Mouse (Mus musculus): ENCODE data around the gene Arhgap40. TPM values are rescaled to one million over a fixed set of nuclear protein-coding genes. Genes with fewer than 3 reads are reported as not detected.
A peak's percentile ranks its signal among the peaks of the same experiment; 100 is the strongest.

Arhgap40 gene
- polyA plus RNA-seq, 1 experiment = 1.1 TPM

DNA sequence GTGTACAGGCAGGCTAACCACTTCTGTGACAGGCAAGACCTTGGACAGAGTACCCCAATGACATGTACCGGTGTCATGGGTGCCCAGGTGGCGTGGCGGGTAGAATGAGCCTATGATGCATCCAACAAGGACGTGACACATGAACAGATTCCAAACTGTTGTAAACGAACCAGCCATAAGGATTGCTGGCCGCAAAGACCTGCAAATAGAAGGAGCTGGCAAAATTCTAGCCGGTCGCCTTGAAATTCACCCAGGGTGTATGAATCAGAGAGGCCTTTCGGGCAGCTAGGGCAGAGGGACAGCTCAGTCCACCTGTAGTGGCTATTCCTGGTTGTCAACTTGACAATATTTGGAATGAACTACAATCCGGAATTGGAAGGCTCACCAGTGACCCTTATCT, 41.8 kb downstream of the Arhgap40 start:
- TF ChIP-seq POLR2A (IDR thresholded peaks at IDR 0.05; ENCODE audit: borderline replicate concordance, extremely low read depth, insufficient read depth, insufficient read length, poor library complexity, severe bottlenecking) (no peak), CTCF (IDR thresholded peaks at IDR 0.05; ENCODE audit: borderline replicate concordance, extremely low read depth, insufficient read depth, insufficient read length) (no peak)
- DNase-seq (ENCODE audit: low read depth) = no peak

DNA sequence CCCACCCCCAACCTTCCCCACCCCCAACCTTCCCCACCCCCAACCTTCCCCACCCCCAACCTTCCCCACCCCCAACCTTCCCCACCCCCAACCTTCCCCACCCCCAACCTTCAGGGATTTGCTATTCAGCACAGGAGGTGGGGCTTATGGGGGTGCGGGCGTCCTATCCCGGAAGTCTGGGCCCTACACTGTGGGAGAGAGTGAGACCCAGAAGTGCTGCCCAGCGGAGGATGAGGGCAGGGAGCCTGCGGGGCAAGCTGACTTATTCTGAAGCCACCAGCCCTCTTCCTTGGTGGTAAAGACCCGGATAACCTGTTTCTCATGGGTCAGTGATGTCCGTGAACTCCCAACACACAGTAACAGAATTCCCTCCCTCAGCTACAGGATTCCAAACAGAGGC, 42.7 kb downstream of the Arhgap40 start:
- no peak for TF ChIP-seq CTCF (IDR thresholded peaks at IDR 0.05; ENCODE audit: borderline replicate concordance, extremely low read depth, insufficient read depth, insufficient read length)
- TF ChIP-seq POLR2A (IDR thresholded peaks at IDR 0.05; ENCODE audit: borderline replicate concordance, extremely low read depth, insufficient read depth, insufficient read length, poor library complexity, severe bottlenecking) = no peak
- DNase-seq (ENCODE audit: low read depth) = peak; percentile 49

- no peak for TF ChIP-seq CTCF (IDR thresholded peaks at IDR 0.05; ENCODE audit: borderline replicate concordance, extremely low read depth, insufficient read depth, insufficient read length)
- TF ChIP-seq POLR2A (IDR thresholded peaks at IDR 0.05; ENCODE audit: borderline replicate concordance, extremely low read depth, insufficient read depth, insufficient read length, poor library complexity, severe bottlenecking) = no peak
- peak; percentile 61 for DNase-seq (ENCODE audit: low read depth)
Measured at GRCm38 (mm10) chr2:158555812-158556211, 43.2 kb downstream of the Arhgap40 start.

DNA sequence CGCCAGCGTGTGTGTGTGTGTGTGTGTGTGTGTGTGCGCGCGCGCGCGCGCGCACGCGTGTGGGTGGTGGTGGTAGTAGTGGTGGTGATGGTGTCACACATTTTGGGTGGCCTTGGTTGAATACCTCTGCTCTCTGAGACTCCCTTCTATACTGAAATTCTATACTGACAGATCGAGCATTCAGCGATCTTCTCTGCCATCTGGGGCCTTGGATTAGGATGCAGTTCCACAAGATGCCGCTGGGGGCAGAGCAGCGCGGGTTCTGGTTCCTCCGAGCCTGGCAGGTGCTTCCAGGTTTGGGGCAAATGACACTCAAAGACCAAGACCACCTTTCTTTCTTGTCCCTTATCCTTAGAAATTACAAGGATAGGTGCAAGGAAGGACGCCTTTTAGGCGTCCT, 43.6 kb downstream of the Arhgap40 start:
- DNase-seq (ENCODE audit: low read depth) = peak; percentile 90
- TF ChIP-seq POLR2A (IDR thresholded peaks at IDR 0.05; ENCODE audit: borderline replicate concordance, extremely low read depth, insufficient read depth, insufficient read length, poor library complexity, severe bottlenecking) = no peak
- peak; percentile 95 for TF ChIP-seq CTCF (IDR thresholded peaks at IDR 0.05; ENCODE audit: borderline replicate concordance, extremely low read depth, insufficient read depth, insufficient read length)

GRCm38 (mm10) chr2:158556750-158557149, 44.2 kb downstream of the Arhgap40 start:
- DNase-seq (ENCODE audit: low read depth) = peak; percentile 96
- TF ChIP-seq CTCF (IDR thresholded peaks at IDR 0.05; ENCODE audit: borderline replicate concordance, extremely low read depth, insufficient read depth, insufficient read length) = no peak
- no peak for TF ChIP-seq POLR2A (IDR thresholded peaks at IDR 0.05; ENCODE audit: borderline replicate concordance, extremely low read depth, insufficient read depth, insufficient read length, poor library complexity, severe bottlenecking)

- no peak for TF ChIP-seq POLR2A (IDR thresholded peaks at IDR 0.05; ENCODE audit: borderline replicate concordance, extremely low read depth, insufficient read depth, insufficient read length, poor library complexity, severe bottlenecking)
- no peak for TF ChIP-seq CTCF (IDR thresholded peaks at IDR 0.05; ENCODE audit: borderline replicate concordance, extremely low read depth, insufficient read depth, insufficient read length)
- DNase-seq (ENCODE audit: low read depth) = peak; percentile 79
Measured at GRCm38 (mm10) chr2:158559945-158560344, 47.3 kb downstream of the Arhgap40 start.

DNA sequence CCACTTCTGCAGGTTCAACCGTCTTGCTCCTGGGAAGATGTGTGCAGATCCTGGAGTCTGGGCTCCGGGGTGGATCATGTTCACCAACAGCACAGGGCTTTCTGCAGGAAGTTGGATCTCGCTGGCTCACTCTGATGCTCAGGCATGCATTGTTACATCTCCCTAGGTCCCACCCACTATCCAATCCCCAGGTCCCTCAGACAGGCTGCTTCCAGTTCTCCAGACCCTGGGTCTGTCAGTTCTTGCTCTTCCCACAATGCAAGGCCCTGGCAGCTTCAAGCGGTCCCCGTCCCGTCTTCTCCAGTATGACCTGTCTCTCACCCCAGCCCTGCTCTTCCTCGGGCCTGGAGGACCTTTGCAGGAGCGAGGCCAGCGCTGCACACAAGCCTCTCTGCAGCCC, 48.2 kb downstream of the Arhgap40 start:
- TF ChIP-seq POLR2A (IDR thresholded peaks at IDR 0.05; ENCODE audit: borderline replicate concordance, extremely low read depth, insufficient read depth, insufficient read length, poor library complexity, severe bottlenecking) = no peak
- no peak for TF ChIP-seq CTCF (IDR thresholded peaks at IDR 0.05; ENCODE audit: borderline replicate concordance, extremely low read depth, insufficient read depth, insufficient read length)
- DNase-seq (ENCODE audit: low read depth) = peak; percentile 58

DNA sequence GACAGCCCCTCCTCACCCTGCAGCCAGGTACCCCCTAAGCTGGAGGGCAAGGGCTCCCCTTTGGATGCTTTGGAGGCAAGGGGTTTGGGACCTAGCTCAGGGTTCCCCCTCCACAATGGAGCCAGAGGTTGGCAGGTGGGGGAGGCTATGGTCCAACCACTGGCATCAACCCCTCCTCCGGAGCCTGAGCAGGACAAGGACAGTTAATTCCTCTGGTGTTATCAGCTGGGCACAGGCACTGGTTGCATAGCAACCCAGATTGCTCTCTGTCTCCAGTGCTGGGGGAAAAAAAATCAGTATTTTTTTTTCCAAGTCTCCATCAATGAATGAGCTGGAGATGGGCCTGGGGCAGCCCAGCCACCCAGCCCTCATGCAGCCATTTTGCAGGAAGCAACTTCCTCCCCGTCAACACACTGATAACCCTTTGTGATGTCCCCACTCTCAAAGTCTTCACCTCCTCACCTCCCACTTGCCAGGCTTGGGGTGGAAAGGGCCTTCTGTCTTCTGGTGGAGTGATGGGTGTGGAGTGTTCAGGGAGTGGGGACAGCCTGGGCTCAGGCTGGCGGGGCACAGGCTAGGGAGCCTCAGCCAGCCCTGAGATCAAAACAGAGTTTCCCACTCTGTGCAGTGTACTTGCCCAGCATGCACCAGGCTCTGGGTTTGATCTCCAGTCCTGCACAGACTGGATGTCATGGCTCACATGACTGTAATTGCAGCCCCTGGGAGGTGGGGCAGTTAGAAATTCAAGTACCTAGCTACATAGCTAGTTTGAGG, 49.0 kb downstream of the Arhgap40 start:
- TF ChIP-seq POLR2A (IDR thresholded peaks at IDR 0.05; ENCODE audit: borderline replicate concordance, extremely low read depth, insufficient read depth, insufficient read length, poor library complexity, severe bottlenecking) (no peak), CTCF (IDR thresholded peaks at IDR 0.05; ENCODE audit: borderline replicate concordance, extremely low read depth, insufficient read depth, insufficient read length) (no peak)
- peak; percentile 86 for DNase-seq (ENCODE audit: low read depth)

DNA sequence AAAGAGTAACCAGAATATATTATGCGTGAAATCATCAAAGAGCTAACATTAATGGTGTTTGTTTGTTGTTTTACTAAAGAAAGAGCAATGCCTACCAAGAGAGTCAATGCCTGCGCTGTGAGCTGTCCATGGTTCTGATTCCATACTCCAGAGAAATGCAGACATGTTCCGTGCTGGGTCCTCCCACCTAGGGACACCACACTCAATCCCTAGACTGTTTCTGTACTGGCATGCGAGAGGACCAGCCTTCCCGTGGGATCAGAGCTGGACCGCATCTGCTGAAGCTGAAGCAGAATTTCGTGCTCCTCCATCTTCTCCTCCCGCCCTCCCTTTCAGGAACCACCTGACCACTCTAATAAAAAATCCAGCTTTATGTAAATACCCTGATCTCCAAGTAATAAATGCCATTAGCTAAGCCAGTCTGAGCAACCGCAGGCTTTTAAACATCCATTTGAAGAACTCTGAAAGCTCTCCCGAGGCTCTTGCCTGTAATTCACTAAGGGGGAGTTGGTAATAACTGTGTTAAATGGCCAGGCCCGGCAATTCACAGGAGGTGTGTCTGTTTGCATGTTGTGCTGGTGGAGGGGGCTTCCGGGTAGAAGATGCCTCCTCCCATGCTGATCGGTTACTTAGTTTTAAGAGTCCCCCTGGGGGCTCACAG, 58.0 kb downstream of the Arhgap40 start:
- DNase-seq (ENCODE audit: low read depth) = peak; percentile 70
- TF ChIP-seq CTCF (IDR thresholded peaks at IDR 0.05; ENCODE audit: borderline replicate concordance, extremely low read depth, insufficient read depth, insufficient read length) (no peak), POLR2A (IDR thresholded peaks at IDR 0.05; ENCODE audit: borderline replicate concordance, extremely low read depth, insufficient read depth, insufficient read length, poor library complexity, severe bottlenecking) (no peak)

- TF ChIP-seq POLR2A (IDR thresholded peaks at IDR 0.05; ENCODE audit: borderline replicate concordance, extremely low read depth, insufficient read depth, insufficient read length, poor library complexity, severe bottlenecking) = no peak
- no peak for TF ChIP-seq CTCF (IDR thresholded peaks at IDR 0.05; ENCODE audit: borderline replicate concordance, extremely low read depth, insufficient read depth, insufficient read length)
- DNase-seq (ENCODE audit: low read depth) = peak; percentile 49
Measured at GRCm38 (mm10) chr2:158579979-158580378, 67.4 kb downstream of the Arhgap40 start.

GRCm38 (mm10) chr2:158584621-158585358, 72.2 kb downstream of the Arhgap40 start:
- DNase-seq (ENCODE audit: low read depth) = peak; percentile 38
- no peak for TF ChIP-seq POLR2A (IDR thresholded peaks at IDR 0.05; ENCODE audit: borderline replicate concordance, extremely low read depth, insufficient read depth, insufficient read length, poor library complexity, severe bottlenecking)

Measured in brain, embryonic 14.5 days (tissue).